8 mouse cellular contexts compared by ENCODE assay signal in genomic region chr14:52101285-52102157, GRCm38 (mm10). TPM values are rescaled to one million over a fixed set of nuclear protein-coding genes. Genes with fewer than 3 reads are reported as not detected.
DNase-seq lines count a peak whose midpoint lies in the region; ATAC-seq and TF ChIP-seq lines count a peak whose summit lies in the region.

No protein-coding gene starts in this region.

- WGBS in heart, embryonic 13.5 days = 72% methylated on average over 1 of the region's 1 CpGs
- WGBS in hindbrain, embryonic 11.5 days = 89% methylated on average over 1 of the region's 1 CpGs
- WGBS in midbrain, embryonic 10.5 days = 85% methylated on average over 1 of the region's 1 CpGs

- TF ChIP-seq CTCF in ES-Bruce4 (IDR thresholded peaks at IDR 0.05; ENCODE audit: low read depth, low read length) = no peak

- H3K27me3 ChIP-seq in heart, embryonic 13.5 days (replicated peaks) = no peaks in the 10 kb centered on the region
- H3K27me3 ChIP-seq in ES-Bruce4 (ENCODE audit: control insufficient read depth, insufficient read depth, low read length, poor library complexity, severe bottlenecking) = no peaks in the 10 kb centered on the region
- H3K27me3 ChIP-seq in hindbrain, embryonic 11.5 days (ENCODE audit: control insufficient read depth, insufficient read depth, low read length) = no peaks in the 10 kb centered on the region
- H3K27me3 ChIP-seq in midbrain, embryonic 10.5 days (ENCODE audit: low read depth, poor library complexity, severe bottlenecking) = no peaks in the 10 kb centered on the region

- peak overlapping the region; percentile 99 for H3K4me3 ChIP-seq in heart, embryonic 13.5 days
- peak overlapping the region; percentile 51 for H3K4me3 ChIP-seq in ES-Bruce4 (ENCODE audit: low read depth, low read length)
- peak overlapping the region; percentile 88; the same call in 1 of the 2 replicates for H3K4me3 ChIP-seq in hindbrain, embryonic 11.5 days (ENCODE audit: low read depth, low read length)
- H3K4me3 ChIP-seq in midbrain, embryonic 10.5 days = peak overlapping the region; percentile 95

- H3K27ac ChIP-seq in heart, embryonic 13.5 days (replicated peaks) = no peak overlapping the region
- H3K27ac ChIP-seq in ES-Bruce4 (ENCODE audit: insufficient read depth, low read length) = peak overlapping the region; percentile 52; the same call in 1 of the 2 replicates
- no peak overlapping the region for H3K27ac ChIP-seq in hindbrain, embryonic 11.5 days (ENCODE audit: low read depth, low read length)
- H3K27ac ChIP-seq in midbrain, embryonic 10.5 days (replicated peaks) = no peak overlapping the region

- peak overlapping the region; percentile 79 for H3K4me2 ChIP-seq in heart, embryonic 13.5 days
- peak overlapping the region; percentile 63 for H3K4me2 ChIP-seq in hindbrain, embryonic 11.5 days (replicated peaks; ENCODE audit: low read depth, low read length)

- no peak for TF ChIP-seq EP300 in ES-Bruce4 (IDR thresholded peaks at IDR 0.05; ENCODE audit: insufficient read depth, low read depth, low read length)

- intact Hi-C loops in heart, postnatal 14 days (cut with DNase I) = loop anchor here (5.0 kb wide), 1 partner anchor 79 kb away; the partner anchor contains the start of gene Zfp219

- peak overlapping the region; percentile 28; the same call in 1 of the 2 replicates for H3K9ac ChIP-seq in heart, embryonic 13.5 days
- peak overlapping the region; percentile 98; the same call in 1 of the 2 replicates for H3K9ac ChIP-seq in ES-Bruce4 (ENCODE audit: low read depth, poor library complexity, severe bottlenecking)
- no peak overlapping the region for H3K9ac ChIP-seq in hindbrain, embryonic 11.5 days (ENCODE audit: low read depth, low read length)

- H3K36me3 ChIP-seq in heart, embryonic 13.5 days = peaks cover 24% of the 10 kb centered on the region
- peaks cover 41% of the 10 kb centered on the region for H3K36me3 ChIP-seq in ES-Bruce4 (ENCODE audit: control insufficient read depth, insufficient read depth, low read length, poor library complexity, severe bottlenecking)
- no peaks in the 10 kb centered on the region for H3K36me3 ChIP-seq in hindbrain, embryonic 11.5 days (ENCODE audit: control insufficient read depth, insufficient read depth, low read length)
- peaks cover 48% of the 10 kb centered on the region for H3K36me3 ChIP-seq in midbrain, embryonic 10.5 days

- no peak for ATAC-seq in heart, embryonic 13.5 days (ENCODE audit: extremely low read depth, insufficient number of reproducible peaks, low FRiP score, low TSS enrichment)
- ATAC-seq in hindbrain, embryonic 11.5 days (ENCODE audit: low FRiP score) = no peak

- no peaks in the 10 kb centered on the region for H3K9me3 ChIP-seq in heart, embryonic 13.5 days
- H3K9me3 ChIP-seq in ES-Bruce4 (replicated peaks; ENCODE audit: control insufficient read depth, insufficient read depth, low read length, poor library complexity, severe bottlenecking) = no peaks in the 10 kb centered on the region
- H3K9me3 ChIP-seq in hindbrain, embryonic 11.5 days (ENCODE audit: control insufficient read depth, low read length) = no peaks in the 10 kb centered on the region
- H3K9me3 ChIP-seq in midbrain, embryonic 10.5 days (replicated peaks) = no peaks in the 10 kb centered on the region

- no peak for TF ChIP-seq POLR2A in ES-Bruce4 (IDR thresholded peaks at IDR 0.05; ENCODE audit: insufficient read depth, low read length)

- DNase-seq in heart, postnatal 14 days = no peak
- DNase-seq in hindbrain, embryonic 11.5 days (ENCODE audit: low spot score) = no peak
- no peak for DNase-seq in midbrain, embryonic 10.5 days (ENCODE audit: low spot score)
- no peak for DNase-seq in spleen, postnatal 4 days (ENCODE audit: low spot score in 2 of 2)
- no peak for DNase-seq in ovary, postnatal 14 days (ENCODE audit: low spot score)
- DNase-seq in right cerebral cortex, postnatal 4 days = no peak

- H3K4me1 ChIP-seq in heart, embryonic 13.5 days = peaks cover 42% of the 10 kb centered on the region
- H3K4me1 ChIP-seq in ES-Bruce4 (ENCODE audit: control insufficient read depth, insufficient read depth, low read length) = no peaks in the 10 kb centered on the region
- peaks cover 2% of the 10 kb centered on the region; the same call in 1 of the 2 replicates for H3K4me1 ChIP-seq in hindbrain, embryonic 11.5 days (replicated peaks; ENCODE audit: control insufficient read depth, insufficient read depth, low read length)
- peaks cover 46% of the 10 kb centered on the region for H3K4me1 ChIP-seq in midbrain, embryonic 10.5 days

RNA-seq across cellular contexts. Expression of gene Hnrnpc, which starts 2.3 kb away (rescaled TPM):
- 340 and 392 TPM in 2 replicates for polyA plus RNA-seq in heart, embryonic 13.5 days (2015; fragmentation: Nextera tagmentation; extraction: Ambion mirVana)
- total RNA-seq in heart, postnatal 14 days (2021) = 100 to 1,000 TPM; 118 to 137 TPM
- polyA plus RNA-seq in ES-Bruce4 (2011; ENCODE audit: insufficient read depth, insufficient read length, low read depth, missing spikeins) = 949 and 975 TPM in 2 replicates
- polyA plus RNA-seq in hindbrain, embryonic 11.5 days (2014; fragmentation: Nextera tagmentation; extraction: Ambion mirVana) = 962 and 981 TPM in 2 replicates
- 876 and 930 TPM in 2 replicates for polyA plus RNA-seq in midbrain, embryonic 10.5 days (2016; fragmentation: Nextera tagmentation; extraction: Ambion mirVana)

RNA-seq across cellular contexts. Expression of gene Rpgrip1, which starts 9.0 kb away (rescaled TPM):
- 37.7 and 38.8 TPM in 2 replicates for polyA plus RNA-seq in heart, embryonic 13.5 days (2015; fragmentation: Nextera tagmentation; extraction: Ambion mirVana)
- total RNA-seq in heart, postnatal 14 days (2021) = under 1 TPM; 0.17 to 0.53 TPM
- polyA plus RNA-seq in ES-Bruce4 (2011; ENCODE audit: insufficient read depth, insufficient read length, low read depth, missing spikeins) = 6.7 and 9.0 TPM in 2 replicates
- 68.4 and 86.9 TPM in 2 replicates for polyA plus RNA-seq in hindbrain, embryonic 11.5 days (2014; fragmentation: Nextera tagmentation; extraction: Ambion mirVana)
- polyA plus RNA-seq in midbrain, embryonic 10.5 days (2016; fragmentation: Nextera tagmentation; extraction: Ambion mirVana) = 106 TPM in 2 replicates

RNA-seq across cellular contexts. Expression of gene Olfr221, which starts 59.3 kb away (rescaled TPM):
- polyA plus RNA-seq in heart, embryonic 13.5 days (2015; fragmentation: Nextera tagmentation; extraction: Ambion mirVana) = not detected in 2 replicates
- total RNA-seq in heart, postnatal 14 days (2021) = not detected
- polyA plus RNA-seq in ES-Bruce4 (2011; ENCODE audit: insufficient read depth, insufficient read length, low read depth, missing spikeins) = not detected in 2 replicates
- polyA plus RNA-seq in hindbrain, embryonic 11.5 days (2014; fragmentation: Nextera tagmentation; extraction: Ambion mirVana) = not detected in 2 replicates
- polyA plus RNA-seq in midbrain, embryonic 10.5 days (2016; fragmentation: Nextera tagmentation; extraction: Ambion mirVana) = not detected in 2 replicates
